Mouse (Mus musculus) neutrophil, adult 5-6 weeks (primary cell): ENCODE results near the gene Mef2a. TPM values are rescaled to one million over a fixed set of nuclear protein-coding genes. Genes with fewer than 3 reads are reported as not detected.

Experiments
- ATAC-seq: fragments of 151-379, 151-347 bp; 2 replicates; pipeline ENCODE4 v1.8.0; 2017; ENCODE audit warnings: mild to moderate bottlenecking, moderate TSS enrichment; ENCODE audit not compliant: insufficient number of reproducible peaks, poor library complexity, low FRiP score, severe bottlenecking; ENCODE audit errors: extremely low read depth
- total RNA-seq: library from RNA; stranded (forward); fragments of 200-1000 nt; gene quantifications from 2 replicates; pipeline ENCODE4 v1.2.3, GENCODE M21; 2017

Mef2a gene
- total RNA-seq, 1 experiment from 2014 or later = 119 TPM

GRCm38 (mm10) chr7:67225943-67226625 is 146.6 kb downstream of the Mef2a start:
- no peak for ATAC-seq

- ATAC-seq = peak; percentile 98
These were observed 150.3 kb downstream of the Mef2a start, which contains the start of gene Lysmd4 for GRCm38 (mm10) chr7:67222220-67222862. TSS of gene Lysmd4 (plus strand) at chr7:67222544.

GRCm38 (mm10) chr7:67217025-67217424 is 155.6 kb downstream of the Mef2a start:
- ATAC-seq = peak; percentile 59; the same call in 1 of the 2 replicates

- ATAC-seq = no peak
These were observed 156.3 kb downstream of the Mef2a start for GRCm38 (mm10) chr7:67216351-67216750.

- no peak for ATAC-seq
These were observed 159.1 kb downstream of the Mef2a start for GRCm38 (mm10) chr7:67213589-67213988.

GRCm38 (mm10) chr7:67211971-67212370 is 160.7 kb downstream of the Mef2a start:
- no peak for ATAC-seq

GRCm38 (mm10) chr7:67211341-67211740 is 161.3 kb downstream of the Mef2a start:
- no peak for ATAC-seq

GRCm38 (mm10) chr7:67210004-67210833 is 162.4 kb downstream of the Mef2a start:
- no peak for ATAC-seq

GRCm38 (mm10) chr7:67208317-67208716 is 164.3 kb downstream of the Mef2a start:
- no peak for ATAC-seq

GRCm38 (mm10) chr7:67207701-67208100 is 165.0 kb downstream of the Mef2a start:
- no peak for ATAC-seq

GRCm38 (mm10) chr7:67206496-67206895 is 166.2 kb downstream of the Mef2a start:
- no peak for ATAC-seq

- no peak for ATAC-seq
These were observed 166.8 kb downstream of the Mef2a start for GRCm38 (mm10) chr7:67205734-67206425.

GRCm38 (mm10) chr7:67203625-67204024 is 169.0 kb downstream of the Mef2a start:
- no peak for ATAC-seq

- 0 out of 2 replicates have a peak, but pooled peaks have one; percentile 33 for ATAC-seq
These were observed 173.2 kb downstream of the Mef2a start for GRCm38 (mm10) chr7:67199412-67199811.

GRCm38 (mm10) chr7:67183786-67184185 is 188.9 kb downstream of the Mef2a start:
- no peak for ATAC-seq
